Mouse (Mus musculus): ENCODE measurements at regions not wholly inside any gene's neighbourhood (a gene's known extent, or its start where the extent isn't known, plus 50 kb on each side); places are given as distances from the start of the nearest gene placed in this dataset.

GRCm38 (mm10) chr10:23612030-23612429 lies 175.0 kb downstream of the Rps12 start:
- Histone ChIP-seq H3K27ac (ENCODE audit: insufficient read depth, low read length) (no peak overlapping the region), H3K4me1 (ENCODE audit: control insufficient read depth, insufficient read depth, low read length) (peaks cover 3% of the 10 kb centered on the region; the same call in 1 of the 2 replicates), H3K4me3 (ENCODE audit: insufficient read depth, low read length) (no peak overlapping the region)
- TF ChIP-seq POLR2A (IDR thresholded peaks at IDR 0.05; ENCODE audit: low read depth, low read length), result no peak

GRCm38 (mm10) chr10:23611183-23611582 lies 175.9 kb downstream of the Rps12 start:
- peaks cover 3% of the 10 kb centered on the region; the same call in 1 of the 2 replicates for H3K4me1 ChIP-seq (ENCODE audit: control insufficient read depth, insufficient read depth, low read length)
- no peak for TF ChIP-seq CTCF (IDR thresholded peaks at IDR 0.05; ENCODE audit: borderline replicate concordance, insufficient read depth, low read length)
- TF ChIP-seq POLR2A (IDR thresholded peaks at IDR 0.05; ENCODE audit: low read depth, low read length), result no peak
- no peak overlapping the region for H3K4me3 ChIP-seq (ENCODE audit: insufficient read depth, low read length)
- no peak overlapping the region for H3K27ac ChIP-seq (ENCODE audit: insufficient read depth, low read length)

- Histone ChIP-seq H3K4me1 (ENCODE audit: control insufficient read depth, insufficient read depth, low read length) (peaks cover 3% of the 10 kb centered on the region; the same call in 1 of the 2 replicates), H3K4me3 (ENCODE audit: insufficient read depth, low read length) (no peak overlapping the region), H3K27ac (ENCODE audit: insufficient read depth, low read length) (no peak overlapping the region)
- TF ChIP-seq POLR2A (IDR thresholded peaks at IDR 0.05; ENCODE audit: low read depth, low read length), result no peak
- no peak for TF ChIP-seq CTCF (IDR thresholded peaks at IDR 0.05; ENCODE audit: borderline replicate concordance, insufficient read depth, low read length)
Observed at GRCm38 (mm10) chr10:23610485-23610884, 176.6 kb downstream of the Rps12 start.

- H3K27ac ChIP-seq (ENCODE audit: insufficient read depth, low read length), result no peak overlapping the region
- no peak for TF ChIP-seq CTCF (IDR thresholded peaks at IDR 0.05; ENCODE audit: borderline replicate concordance, insufficient read depth, low read length)
- no peak for TF ChIP-seq POLR2A (IDR thresholded peaks at IDR 0.05; ENCODE audit: low read depth, low read length)
- H3K4me3 ChIP-seq (ENCODE audit: insufficient read depth, low read length), result no peak overlapping the region
- H3K4me1 ChIP-seq (ENCODE audit: control insufficient read depth, insufficient read depth, low read length), result peaks cover 3% of the 10 kb centered on the region; the same call in 1 of the 2 replicates
Observed at GRCm38 (mm10) chr10:23610046-23610445, 177.0 kb downstream of the Rps12 start.

- no peak overlapping the region for H3K4me3 ChIP-seq (ENCODE audit: insufficient read depth, low read length)
- H3K27ac ChIP-seq (ENCODE audit: insufficient read depth, low read length), result no peak overlapping the region
- H3K4me1 ChIP-seq (ENCODE audit: control insufficient read depth, insufficient read depth, low read length), result peaks cover 3% of the 10 kb centered on the region; the same call in 1 of the 2 replicates
- TF ChIP-seq CTCF (IDR thresholded peaks at IDR 0.05; ENCODE audit: borderline replicate concordance, insufficient read depth, low read length) (no peak), POLR2A (IDR thresholded peaks at IDR 0.05; ENCODE audit: low read depth, low read length) (no peak)
Observed at GRCm38 (mm10) chr10:23609270-23609914, 177.7 kb downstream of the Rps12 start.

GRCm38 (mm10) chr10:23600701-23601100 lies 186.4 kb downstream of the Rps12 start:
- H3K4me1 ChIP-seq (ENCODE audit: control insufficient read depth, insufficient read depth, low read length), result no peaks in the 10 kb centered on the region
- H3K4me3 ChIP-seq (ENCODE audit: insufficient read depth, low read length), result no peak overlapping the region
- H3K27ac ChIP-seq (ENCODE audit: insufficient read depth, low read length), result no peak overlapping the region
- TF ChIP-seq CTCF (IDR thresholded peaks at IDR 0.05; ENCODE audit: borderline replicate concordance, insufficient read depth, low read length) (no peak), POLR2A (IDR thresholded peaks at IDR 0.05; ENCODE audit: low read depth, low read length) (no peak)

GRCm38 (mm10) chr10:23595541-23595940 lies 191.5 kb downstream of the Rps12 start:
- Histone ChIP-seq H3K27ac (ENCODE audit: insufficient read depth, low read length) (no peak overlapping the region), H3K4me3 (ENCODE audit: insufficient read depth, low read length) (no peak overlapping the region), H3K4me1 (ENCODE audit: control insufficient read depth, insufficient read depth, low read length) (0 out of 2 replicates have a peak, but pooled peaks cover 2% of the 10 kb centered on the region)
- no peak for TF ChIP-seq POLR2A (IDR thresholded peaks at IDR 0.05; ENCODE audit: low read depth, low read length)
- no peak for TF ChIP-seq CTCF (IDR thresholded peaks at IDR 0.05; ENCODE audit: borderline replicate concordance, insufficient read depth, low read length)

- TF ChIP-seq POLR2A (IDR thresholded peaks at IDR 0.05; ENCODE audit: low read depth, low read length), result no peak
- no peak for TF ChIP-seq CTCF (IDR thresholded peaks at IDR 0.05; ENCODE audit: borderline replicate concordance, insufficient read depth, low read length)
- Histone ChIP-seq H3K4me1 (ENCODE audit: control insufficient read depth, insufficient read depth, low read length) (no peaks in the 10 kb centered on the region), H3K4me3 (ENCODE audit: insufficient read depth, low read length) (no peak overlapping the region), H3K27ac (ENCODE audit: insufficient read depth, low read length) (no peak overlapping the region)
Observed at GRCm38 (mm10) chr10:23580230-23580629, 206.8 kb downstream of the Rps12 start.

- TF ChIP-seq CTCF (IDR thresholded peaks at IDR 0.05; ENCODE audit: borderline replicate concordance, insufficient read depth, low read length) (no peak), POLR2A (IDR thresholded peaks at IDR 0.05; ENCODE audit: low read depth, low read length) (no peak)
- H3K4me1 ChIP-seq (ENCODE audit: control insufficient read depth, insufficient read depth, low read length), result peaks cover 8% of the 10 kb centered on the region
- peak overlapping the region; percentile 92 for H3K27ac ChIP-seq (ENCODE audit: insufficient read depth, low read length)
- H3K4me3 ChIP-seq (ENCODE audit: insufficient read depth, low read length), result no peak overlapping the region
Observed at GRCm38 (mm10) chr10:23571013-23571412, 216.1 kb downstream of the Rps12 start.

- peaks cover 8% of the 10 kb centered on the region for H3K4me1 ChIP-seq (ENCODE audit: control insufficient read depth, insufficient read depth, low read length)
- H3K4me3 ChIP-seq (ENCODE audit: insufficient read depth, low read length), result no peak overlapping the region
- TF ChIP-seq CTCF (IDR thresholded peaks at IDR 0.05; ENCODE audit: borderline replicate concordance, insufficient read depth, low read length), result no peak
- TF ChIP-seq POLR2A (IDR thresholded peaks at IDR 0.05; ENCODE audit: low read depth, low read length), result no peak
- peak overlapping the region; percentile 92 for H3K27ac ChIP-seq (ENCODE audit: insufficient read depth, low read length)
Observed at GRCm38 (mm10) chr10:23569386-23569785, 217.7 kb downstream of the Rps12 start.

Measured in embryonic fibroblast, embryonic 13.5 days (primary cell).